ENCODE assay signal across 9 mouse cellular contexts in genomic region chr4:46642924-46643675, GRCm38 (mm10). TPM values are rescaled to one million over a fixed set of nuclear protein-coding genes. Genes with fewer than 3 reads are reported as not detected.
DNase-seq lines count a peak whose midpoint lies in the region; TF ChIP-seq lines count a peak whose summit lies in the region.
"Had no signal": no experiment of that assay in that cellular context is flagged by ENCODE, and none has a peak within 500 bp of the region (broad histone marks: within the 10 kb centered on the region; RNA-seq: fewer than 3 reads in every experiment).

No protein-coding gene starts in this region.

- no peaks in the 10 kb centered on the region for H3K27me3 ChIP-seq in kidney, adult 2 months (replicated peaks; ENCODE audit: control insufficient read depth, insufficient read depth, low read length)

- no peak overlapping the region for H3K4me3 ChIP-seq in bone marrow, adult 2 months (replicated peaks; ENCODE audit: control insufficient read depth, low read depth, low read length)
- no peak overlapping the region for H3K4me3 ChIP-seq in kidney, adult 2 months (ENCODE audit: insufficient read depth, low read depth, low read length)
- H3K4me3 ChIP-seq: hindbrain, embryonic 15.5 days had no signal

- no peaks in the 10 kb centered on the region for H3K36me3 ChIP-seq in kidney, adult 2 months (ENCODE audit: control insufficient read depth, insufficient read depth, low read length)
- H3K36me3 ChIP-seq: hindbrain, embryonic 15.5 days had no signal

- no peak for TF ChIP-seq POLR2A in bone marrow, adult 2 months (IDR thresholded peaks at IDR 0.05; ENCODE audit: borderline replicate concordance, control insufficient read depth, low read depth, low read length)
- TF ChIP-seq POLR2A in kidney, adult 2 months (IDR thresholded peaks at IDR 0.05; ENCODE audit: low read depth, low read length) = no peak

- TF ChIP-seq CTCF in bone marrow, adult 2 months (IDR thresholded peaks at IDR 0.05; ENCODE audit: control insufficient read depth, insufficient read depth, low read length) = no peak
- no peak for TF ChIP-seq CTCF in kidney, adult 2 months (conservative IDR thresholded peaks at IDR 0.05; ENCODE audit: insufficient read depth, insufficient read length, low read depth, low read length)

- DNase-seq in adrenal gland, adult 2 months = peak; percentile 33
- no peak for DNase-seq in adrenal gland, adult 8-10 months
- DNase-seq in kidney, adult 2 months = peak; percentile 69
- DNase-seq in lung, postnatal 10 days = peak; percentile 64
- DNase-seq in left cerebral cortex, adult 9 months (ENCODE audit: low spot score in 2 of 2) = no peak
- DNase-seq in gastrocnemius, postnatal 25 days = no peak
- DNase-seq in T-cell, adult 2 months (ENCODE audit: low spot score) = no peak

- H3K27ac ChIP-seq in bone marrow, adult 2 months (ENCODE audit: control insufficient read depth, insufficient read depth, low read depth, low read length, poor library complexity) = peak overlapping the region; percentile 68
- H3K27ac ChIP-seq in kidney, adult 2 months (ENCODE audit: insufficient read depth, low read depth, low read length) = peak overlapping the region; percentile 47; the same call in 1 of the 2 replicates
- H3K27ac ChIP-seq: hindbrain, embryonic 15.5 days had no signal

- H3K4me1 ChIP-seq in bone marrow, adult 2 months (ENCODE audit: control insufficient read depth, insufficient read depth, low read length) = peaks cover 9% of the 10 kb centered on the region; the same call in 1 of the 2 replicates
- H3K4me1 ChIP-seq in kidney, adult 2 months (ENCODE audit: control insufficient read depth, insufficient read depth, low read length) = 0 out of 2 replicates have a peak, but pooled peaks cover 3% of the 10 kb centered on the region
- H3K4me1 ChIP-seq: hindbrain, embryonic 15.5 days had no signal

- 31% methylated on average over 8 of the region's 8 CpGs for WGBS in bone marrow, adult 2 months
- 46% methylated on average over 8 of the region's 8 CpGs for WGBS in kidney, adult 2 months

RNA-seq across cellular contexts. Expression of gene Tbc1d2, which starts 6.9 kb away (rescaled TPM):
- total RNA-seq in adrenal gland, adult 2 months (2021) = 1 to 10 TPM; 1.4 to 5.1 TPM
- 3.4 and 7.0 TPM in 2 replicates for polyA plus RNA-seq in adrenal gland, adult 2 months (2012; rRNA removed)
- 10 to 100 TPM in 1 of 4 experiments, 1 to 10 TPM in 3; 2.6 to 10.5 (median 7.0) TPM for total RNA-seq in adrenal gland, adult 8-10 months (2022)
- polyA plus RNA-seq in bone marrow, adult 2 months (2011; ENCODE audit: insufficient read depth, insufficient read length, low replicate concordance, missing spikeins) = 2.7 and 4.6 TPM in 2 replicates
- 6.1 and 7.6 TPM in 2 replicates for polyA plus RNA-seq in kidney, adult 2 months (2012; rRNA removed)
- total RNA-seq in gastrocnemius, postnatal 25 days (2021) = under 1 TPM; 0.64 to 0.78 TPM

RNA-seq across cellular contexts. Expression of gene Coro2a, which starts 41.1 kb away (rescaled TPM):
- total RNA-seq in adrenal gland, adult 2 months (2021) = 1 to 10 TPM; 2.2 to 2.8 TPM
- 8.7 and 12.4 TPM in 2 replicates for polyA plus RNA-seq in adrenal gland, adult 2 months (2012; rRNA removed)
- 1 to 10 TPM; 2.7 to 6.3 (median 5.1) TPM for total RNA-seq in adrenal gland, adult 8-10 months (2022)
- 6.0 and 8.1 TPM in 2 replicates for polyA plus RNA-seq in bone marrow, adult 2 months (2011; ENCODE audit: insufficient read depth, insufficient read length, low replicate concordance, missing spikeins)
- 4.1 and 4.2 TPM in 2 replicates for polyA plus RNA-seq in kidney, adult 2 months (2012; rRNA removed)
- under 1 TPM in 1 of 2 experiments, not detected in 1; 0.20 TPM for total RNA-seq in gastrocnemius, postnatal 25 days (2021)

Comparison
In these comparisons a context has a peak if more than half of its experiments do, and no peak if none do; other contexts are left out.
1. DNase-seq: peak in adrenal gland, adult 2 months (single experiment), kidney, adult 2 months (single experiment) and lung, postnatal 10 days (single experiment); none in adrenal gland, adult 8-10 months (single experiment), left cerebral cortex, adult 9 months (0 of 2), gastrocnemius, postnatal 25 days (single experiment) and T-cell, adult 2 months (single experiment).